Mouse (Mus musculus) midbrain, embryonic 14.5 days (tissue): ENCODE measurements around the gene C1ql3. TPM values are rescaled to one million over a fixed set of nuclear protein-coding genes. Genes with fewer than 3 reads are reported as not detected.

ENCODE experiments used
- ATAC-seq: fragments of 200-750 bp; cut with Nextera tagmentation; 2 replicates; pipeline ENCODE4 v1.8.0; 2017; ENCODE audit warnings: moderate number of reproducible peaks, moderate library complexity; ENCODE audit not compliant: low FRiP score, low TSS enrichment
- DNase-seq: peaks from one replicate; pipeline ENCODE4 v3.0.0-alpha.2; 2015
- H3K27ac ChIP-seq: fragments of 300-500 bp; sonication (generic); replicated peaks from 2 replicates; pipeline ENCODE4 v1.5.1; 2014; ENCODE audit warnings: mild to moderate bottlenecking, low read depth, low read length, moderate library complexity
- H3K27me3 ChIP-seq: fragments of 300-500 bp; sonication (generic); 2 replicates; pipeline ENCODE4 v1.6.1; 2014; ENCODE audit warnings: low read length, control low read depth, mixed read lengths; ENCODE audit not compliant: control insufficient read depth, insufficient read depth
- H3K36me3 ChIP-seq: fragments of 300-500 bp; sonication (generic); 2 replicates; pipeline ENCODE4 v1.6.1; 2014; ENCODE audit warnings: low read length, control low read depth; ENCODE audit not compliant: control insufficient read depth, insufficient read depth
- H3K4me1 ChIP-seq: fragments of 300-500 bp; sonication (generic); 2 replicates; pipeline ENCODE4 v1.6.1; 2014; ENCODE audit warnings: mild to moderate bottlenecking, antibody characterized with exemption, low read length, control low read depth; ENCODE audit not compliant: control insufficient read depth, insufficient read depth
- H3K4me2 ChIP-seq: fragments of 300-500 bp; sonication (generic); 2 replicates; pipeline ENCODE4 v1.6.1; 2014; ENCODE audit warnings: mild to moderate bottlenecking, low read length, moderate library complexity
- H3K4me3 ChIP-seq: fragments of 300-500 bp; sonication (generic); replicated peaks from 2 replicates; pipeline ENCODE4 v1.5.1; 2014; ENCODE audit warnings: low read depth, low read length
- H3K9ac ChIP-seq: fragments of 300-500 bp; sonication (generic); replicated peaks from 2 replicates; pipeline ENCODE4 v1.6.1; 2014; ENCODE audit warnings: mild to moderate bottlenecking, low read length, moderate library complexity
- H3K9me3 ChIP-seq: fragments of 300-500 bp; sonication (generic); 2 replicates; pipeline ENCODE4 v1.6.1; 2016; ENCODE audit warnings: low read length, control low read depth, mixed read lengths; ENCODE audit not compliant: control insufficient read depth
- WGBS: fragments of 180-500 bp; shearing (Covaris S2); extraction: QIAGEN DNeasy Blood & Tissue Kit; methylation state at CpG from one replicate; pipeline ENCODE4 v1.1.7; 2014; 5-methylcytosine and 5-hydroxymethylcytosine counted together
- polyA plus RNA-seq: library from polyadenylated mRNA; unstranded; fragments of >200 nt; fragmentation: Nextera tagmentation; extraction: Ambion mirVana; gene quantifications from 2 replicates; pipeline ENCODE4 v1.2.1, GENCODE M21; 2014

Gene C1ql3
- polyA plus RNA-seq, 1 experiment from 2014 or later = 3.3 TPM

DNA sequence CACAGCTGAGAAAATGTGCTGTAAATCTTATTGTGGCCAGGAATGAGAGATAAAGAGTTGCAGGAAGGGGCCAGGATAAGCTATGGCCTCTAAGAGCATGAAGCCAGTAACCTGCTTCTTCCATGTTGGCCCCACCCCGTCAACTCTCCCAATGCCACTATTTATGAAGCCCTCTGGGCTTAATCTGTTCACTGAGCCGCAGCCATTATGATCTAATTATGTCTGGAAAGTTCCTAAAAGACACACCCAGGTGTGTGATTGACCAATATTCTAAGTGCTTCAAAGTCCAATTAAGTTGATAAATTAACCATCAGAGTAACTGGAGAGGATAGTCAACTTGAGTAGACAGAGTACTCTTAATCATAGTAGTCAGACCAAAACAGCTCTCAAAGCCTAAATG is 37.9 kb downstream of the C1ql3 start:
- Histone ChIP-seq H3K4me3 (no peak overlapping the region), H3K27me3 (no peaks in the 10 kb centered on the region), H3K27ac (no peak overlapping the region), H3K4me1 (no peaks in the 10 kb centered on the region), H3K9ac (no peak overlapping the region), H3K36me3 (no peaks in the 10 kb centered on the region), H3K9me3 (no peaks in the 10 kb centered on the region), H3K4me2 (no peak overlapping the region)
- ATAC-seq = no peak
- DNase-seq = no peak
- WGBS = 92% methylated on average over 2 of the region's 2 CpGs

DNA sequence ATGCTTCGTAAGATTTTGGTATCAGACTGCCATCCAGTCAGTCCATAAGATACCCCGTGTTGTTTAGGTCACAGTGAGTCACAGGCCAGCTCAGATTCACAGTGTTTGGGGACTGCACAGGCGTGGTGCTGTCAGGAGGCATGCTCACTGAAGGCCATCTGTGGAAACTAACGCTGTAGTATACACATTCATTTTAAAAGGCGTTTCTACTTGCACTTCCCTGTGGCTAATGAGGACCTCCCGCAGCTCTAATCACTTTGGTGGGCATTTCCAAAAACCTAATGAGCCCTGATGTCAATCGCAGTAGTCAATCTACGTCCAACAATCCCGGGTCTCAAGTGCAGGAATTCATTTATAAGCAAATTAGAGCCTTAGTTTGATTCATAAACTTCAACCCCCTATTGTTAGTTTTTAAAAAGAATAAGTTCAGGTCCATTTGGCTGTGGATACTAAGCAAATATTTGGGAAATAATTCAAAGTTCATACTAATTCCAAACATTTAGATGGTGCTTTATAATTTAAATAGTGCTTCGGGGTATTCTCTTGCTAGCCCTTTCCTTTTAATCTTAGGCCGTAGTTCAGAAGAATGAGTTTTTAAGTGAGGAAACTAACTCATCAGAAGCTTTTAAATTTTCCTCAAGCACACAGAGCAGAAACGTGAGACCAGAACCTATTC is 41.4 kb downstream of the C1ql3 start:
- WGBS = 59% methylated on average over 12 of the region's 12 CpGs
- Histone ChIP-seq H3K4me1 (no peaks in the 10 kb centered on the region), H3K4me2 (no peak overlapping the region), H3K9ac (no peak overlapping the region), H3K4me3 (no peak overlapping the region), H3K27me3 (no peaks in the 10 kb centered on the region), H3K36me3 (no peaks in the 10 kb centered on the region), H3K27ac (no peak overlapping the region), H3K9me3 (no peaks in the 10 kb centered on the region)
- no peak for DNase-seq
- ATAC-seq = no peak

- no peak for DNase-seq
- no peak overlapping the region for H3K4me2 ChIP-seq
- no peaks in the 10 kb centered on the region for H3K27me3 ChIP-seq
- no peak overlapping the region for H3K9ac ChIP-seq
- no peak overlapping the region for H3K4me3 ChIP-seq
- H3K9me3 ChIP-seq = no peaks in the 10 kb centered on the region
- no peak for ATAC-seq
- no peaks in the 10 kb centered on the region for H3K4me1 ChIP-seq
- no peaks in the 10 kb centered on the region for H3K36me3 ChIP-seq
- no peak overlapping the region for H3K27ac ChIP-seq
Observed at GRCm38 (mm10) chr2:12956703-12957424, 54.7 kb downstream of the C1ql3 start.

Other genes starting within 250 kb of the C1ql3 start
- gene Pter, start 87.8 kb downstream of the C1ql3 start, polyA plus RNA-seq = 3.4 and 4.8 TPM in 2 replicates